Mouse (Mus musculus) liver, embryonic 11.5 days (tissue): ENCODE data around the gene Zfp652. TPM values are rescaled to one million over a fixed set of nuclear protein-coding genes. Genes with fewer than 3 reads are reported as not detected.

Source experiments
- ATAC-seq: fragments of 200-750 bp; cut with Nextera tagmentation; replicated peaks from 2 replicates; pipeline ENCODE4 v1.8.0; 2017; ENCODE audit warnings: moderate number of reproducible peaks, mild to moderate bottlenecking, moderate TSS enrichment, moderate library complexity; ENCODE audit not compliant: low FRiP score
- DNase-seq: peaks from one replicate; pipeline ENCODE4 v3.0.0-alpha.2; 2017; ENCODE audit warnings: low spot score
- H3K27ac ChIP-seq: fragments of 300-500 bp; sonication (generic); 2 replicates; pipeline ENCODE4 v1.5.1; 2014; ENCODE audit warnings: mild to moderate bottlenecking, low read depth, low read length, control low read depth
- H3K27me3 ChIP-seq: fragments of 300-500 bp; sonication (generic); replicated peaks from 2 replicates; pipeline ENCODE4 v1.6.1; 2014; ENCODE audit warnings: low read length, mixed read lengths; ENCODE audit not compliant: control insufficient read depth, insufficient read depth
- H3K36me3 ChIP-seq: fragments of 300-500 bp; sonication (generic); 2 replicates; pipeline ENCODE4 v1.6.1; 2014; ENCODE audit warnings: mild to moderate bottlenecking, low read length, moderate library complexity, mixed read lengths; ENCODE audit not compliant: control insufficient read depth, insufficient read depth
- H3K4me1 ChIP-seq: fragments of 300-500 bp; sonication (generic); replicated peaks from 2 replicates; pipeline ENCODE4 v1.6.1; 2014; ENCODE audit warnings: low read length, mixed read lengths; ENCODE audit not compliant: control insufficient read depth, insufficient read depth
- H3K4me2 ChIP-seq: fragments of 300-500 bp; sonication (generic); 2 replicates; pipeline ENCODE4 v1.6.1; 2014; ENCODE audit warnings: mild to moderate bottlenecking, control low read depth, moderate library complexity
- H3K4me3 ChIP-seq: fragments of 300-500 bp; sonication (generic); 2 replicates; pipeline ENCODE4 v1.5.1; 2014; ENCODE audit warnings: low read depth, low read length, control low read depth
- H3K9ac ChIP-seq: fragments of 300-500 bp; sonication (generic); 2 replicates; pipeline ENCODE4 v1.6.1; 2014; ENCODE audit warnings: low read depth, low read length, control low read depth
- H3K9me3 ChIP-seq: fragments of 300-500 bp; sonication (generic); 2 replicates; pipeline ENCODE4 v1.6.1; 2016; ENCODE audit warnings: low read length, inconsistent platforms, mixed read lengths; ENCODE audit not compliant: control insufficient read depth
- whole genome bisulfite sequencing: fragments of 180-500 bp; shearing (Covaris S2); extraction: QIAGEN DNeasy Blood & Tissue Kit; methylation state at CpG from one replicate; pipeline ENCODE4 v1.1.7; 2014; 5-methylcytosine and 5-hydroxymethylcytosine counted together
- polyA plus RNA-seq: library from polyadenylated mRNA; unstranded; fragments of >200 nt; fragmentation: Nextera tagmentation; extraction: Ambion mirVana; gene quantifications from 2 replicates; pipeline ENCODE4 v1.2.1, GENCODE M21; 2014

Gene Zfp652
- polyA plus RNA-seq, 1 experiment from 2014 or later, result 8.7 TPM

DNA sequence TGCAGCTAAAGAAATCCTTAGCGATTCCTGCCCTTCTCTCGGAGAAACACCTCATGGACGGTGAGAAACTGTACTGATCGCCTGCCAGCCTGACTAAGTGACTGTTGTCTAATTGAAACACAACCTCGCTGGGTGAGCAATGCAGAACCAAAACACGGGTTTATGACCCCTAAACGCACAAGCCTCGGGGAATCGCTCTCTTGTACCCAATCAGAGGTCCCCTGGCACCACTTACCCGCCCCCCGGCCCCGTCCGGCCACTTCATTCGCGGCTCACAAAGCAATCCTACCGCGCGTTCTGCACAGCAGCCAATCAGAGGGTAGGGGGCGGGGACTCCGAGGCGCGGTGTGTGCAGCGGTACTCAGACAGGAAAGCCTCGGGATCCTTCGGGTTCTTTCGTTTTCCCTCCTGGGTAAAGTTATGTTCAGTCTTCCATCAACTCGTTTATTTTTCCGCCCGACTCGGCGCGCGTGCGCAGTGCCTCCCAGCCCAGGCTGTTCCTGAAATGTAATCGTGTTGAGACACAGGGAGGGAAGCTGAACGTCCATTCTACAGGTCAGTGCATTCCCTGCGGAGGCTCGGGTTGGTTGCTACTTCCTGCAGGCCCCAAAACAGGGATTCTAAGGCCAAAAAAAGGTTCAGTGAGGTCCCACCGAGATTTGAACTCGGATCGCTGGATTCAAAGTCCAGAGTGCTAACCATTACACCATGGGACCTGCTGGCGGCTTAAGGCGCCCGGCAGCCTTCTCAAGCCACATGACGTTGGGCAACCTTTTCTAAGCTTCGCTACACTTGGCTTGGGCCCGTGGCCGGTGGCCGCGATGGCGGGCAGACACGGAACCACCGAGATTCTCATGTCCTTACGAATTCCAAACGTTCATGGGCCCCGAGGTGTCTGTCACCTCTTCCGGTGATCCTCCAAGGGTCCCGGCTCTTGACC, 146.3 kb downstream of the Zfp652 start:
- Histone ChIP-seq H3K9me3 (no peaks in the 10 kb centered on the region), H3K4me3 (peak overlapping the region; percentile 73), H3K4me1 (peaks cover 17% of the 10 kb centered on the region), H3K27me3 (no peaks in the 10 kb centered on the region), H3K36me3 (no peaks in the 10 kb centered on the region), H3K9ac (peak overlapping the region; percentile 91), H3K27ac (peak overlapping the region; percentile 99), H3K4me2 (peak overlapping the region; percentile 95)
- ATAC-seq, result peak; percentile 95
- under 1% methylated on average over 58 of the region's 58 CpGs for WGBS
- DNase-seq, result peak; percentile 95

DNA sequence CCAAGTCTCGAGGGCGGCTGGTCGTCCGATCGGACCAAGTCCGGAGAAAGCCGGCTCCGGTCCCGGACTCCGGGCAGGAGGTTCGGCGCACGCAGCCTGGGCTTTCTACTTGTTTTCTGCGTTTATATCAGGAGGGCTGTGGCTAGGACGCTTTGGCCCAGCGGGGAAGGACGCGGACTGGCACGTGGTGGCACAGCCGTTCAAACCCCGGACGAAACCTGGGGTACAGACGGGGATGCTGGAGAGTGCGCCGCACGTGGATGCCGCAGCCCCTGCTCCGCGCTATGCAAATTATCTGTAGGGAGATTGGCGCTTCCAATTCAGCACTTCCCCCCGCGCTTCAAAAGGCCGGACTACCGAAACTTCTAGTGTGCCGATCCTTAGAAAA, 147.0 kb downstream of the Zfp652 start:
- Histone ChIP-seq H3K4me3 (peak overlapping the region; percentile 73), H3K9me3 (no peaks in the 10 kb centered on the region), H3K27ac (peak overlapping the region; percentile 99), H3K4me1 (peaks cover 17% of the 10 kb centered on the region), H3K4me2 (peak overlapping the region; percentile 95), H3K27me3 (no peaks in the 10 kb centered on the region), H3K9ac (peak overlapping the region; percentile 91), H3K36me3 (no peaks in the 10 kb centered on the region)
- WGBS, result under 1% methylated on average over 35 of the region's 35 CpGs
- DNase-seq (peak; percentile 83), ATAC-seq (peak; percentile 61)

DNA sequence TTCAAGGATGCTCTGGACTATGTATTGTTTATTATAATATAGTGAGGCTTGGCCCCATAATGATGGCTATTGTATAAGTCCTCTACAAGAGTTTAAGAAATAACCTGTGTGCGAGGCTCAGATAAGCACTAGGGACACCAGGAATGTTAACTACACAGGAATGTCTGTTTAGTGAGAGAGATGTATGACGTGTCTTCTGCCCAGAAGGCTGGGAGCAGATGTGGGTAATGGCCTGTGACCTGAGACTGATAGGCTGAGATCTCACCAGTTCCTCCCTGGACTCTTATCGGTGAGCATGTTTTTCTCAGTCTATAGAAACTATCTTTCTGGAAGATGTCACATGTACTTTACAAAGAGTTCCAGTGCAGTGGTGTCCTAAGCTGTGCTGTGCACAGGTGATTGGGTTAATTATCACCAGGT, 147.6 kb downstream of the Zfp652 start:
- H3K27me3 ChIP-seq, result no peaks in the 10 kb centered on the region
- no peaks in the 10 kb centered on the region for H3K36me3 ChIP-seq
- peak overlapping the region; percentile 91 for H3K9ac ChIP-seq
- WGBS, result 12% methylated on average over 3 of the region's 3 CpGs
- H3K4me3 ChIP-seq, result peak overlapping the region; percentile 73
- peak overlapping the region; percentile 99 for H3K27ac ChIP-seq
- H3K9me3 ChIP-seq, result no peaks in the 10 kb centered on the region
- H3K4me1 ChIP-seq, result peaks cover 17% of the 10 kb centered on the region
- ATAC-seq (peak; percentile 64), DNase-seq (no peak)
- peak overlapping the region; percentile 95 for H3K4me2 ChIP-seq

DNA sequence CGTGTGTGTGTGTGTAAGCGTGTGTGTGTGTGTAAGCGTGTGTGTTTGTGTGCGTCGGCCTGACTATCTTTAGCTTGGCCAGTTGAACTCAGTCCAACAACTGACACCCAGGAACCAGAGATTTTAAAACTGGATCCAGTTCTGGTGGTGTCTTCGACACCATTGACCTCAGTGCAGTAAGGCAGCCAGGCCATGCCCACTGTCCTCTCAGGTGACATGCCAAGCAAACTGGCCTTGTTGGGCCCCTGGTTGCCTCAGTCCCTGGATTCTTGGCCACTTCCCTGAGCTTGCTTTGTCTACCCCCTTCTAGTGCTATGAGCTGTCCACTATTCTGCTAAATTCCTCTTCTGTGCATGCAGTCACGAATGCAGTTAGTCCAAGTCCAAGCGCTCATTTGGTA, 148.9 kb downstream of the Zfp652 start:
- WGBS, result 90% methylated on average over 8 of the region's 8 CpGs
- Histone ChIP-seq H3K27me3 (no peaks in the 10 kb centered on the region), H3K9me3 (no peaks in the 10 kb centered on the region), H3K9ac (no peak overlapping the region), H3K4me2 (0 out of 2 replicates have a peak overlapping the region, but pooled peaks have one; percentile 6), H3K36me3 (no peaks in the 10 kb centered on the region), H3K4me3 (no peak overlapping the region), H3K4me1 (peaks cover 17% of the 10 kb centered on the region), H3K27ac (peak overlapping the region; percentile 49; the same call in 1 of the 2 replicates)
- ATAC-seq (no peak), DNase-seq (no peak)

DNA sequence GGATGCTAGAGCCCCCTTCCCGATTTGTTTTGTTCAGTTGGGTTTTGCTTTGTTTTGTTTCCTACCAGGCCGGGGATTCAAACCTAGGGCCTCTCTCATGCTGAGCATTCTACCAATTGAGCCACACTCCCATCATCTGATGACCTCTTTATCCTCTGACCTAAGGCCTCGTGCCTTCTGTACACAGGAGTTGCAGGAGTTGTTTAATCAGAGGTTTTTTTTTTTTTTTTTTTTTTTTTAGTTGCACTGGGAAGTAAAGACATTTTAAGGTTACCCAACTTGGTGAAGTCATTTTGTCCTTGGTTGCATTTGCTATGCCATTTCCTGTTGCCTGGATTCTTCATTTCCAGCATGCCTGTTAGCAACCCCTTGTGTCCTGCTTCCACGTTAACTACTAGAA, 157.0 kb downstream of the Zfp652 start:
- Histone ChIP-seq H3K9me3 (no peaks in the 10 kb centered on the region), H3K27me3 (no peaks in the 10 kb centered on the region; the same call in 1 of the 2 replicates), H3K27ac (no peak overlapping the region), H3K4me3 (no peak overlapping the region), H3K4me1 (peaks cover 8% of the 10 kb centered on the region), H3K9ac (no peak overlapping the region), H3K4me2 (no peak overlapping the region), H3K36me3 (no peaks in the 10 kb centered on the region)
- 72% methylated on average over 4 of the region's 4 CpGs for WGBS
- ATAC-seq, result no peak
- DNase-seq, result no peak

DNA sequence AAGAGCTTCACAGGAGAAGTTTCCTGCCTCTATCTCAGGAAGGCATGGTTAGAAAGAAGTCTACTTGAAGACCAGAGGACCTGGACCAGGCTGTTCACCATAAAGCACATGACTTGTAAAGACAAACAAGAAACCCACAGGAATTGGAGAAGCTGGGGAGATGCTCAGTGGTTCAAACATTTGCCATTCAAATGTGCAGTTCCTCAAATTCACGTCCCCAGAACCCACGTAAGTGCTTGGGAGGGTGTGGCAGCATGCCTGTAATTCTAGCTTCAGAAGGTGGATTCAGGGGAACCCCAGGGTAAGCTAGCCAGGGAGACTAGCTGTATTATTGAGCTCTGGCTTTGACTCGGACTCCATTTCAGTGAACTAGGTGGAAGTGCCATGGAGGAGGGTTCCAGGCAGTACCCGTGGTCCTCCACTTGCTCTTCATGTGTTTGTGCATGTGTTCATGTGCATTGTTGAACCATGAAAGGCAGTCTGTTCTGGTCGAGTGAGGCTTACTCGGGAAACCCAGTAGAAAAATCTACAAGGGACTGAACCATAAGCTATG, 157.5 kb downstream of the Zfp652 start:
- ATAC-seq, result no peak
- no peak overlapping the region for H3K4me3 ChIP-seq
- no peaks in the 10 kb centered on the region for H3K9me3 ChIP-seq
- peaks cover 8% of the 10 kb centered on the region for H3K4me1 ChIP-seq
- H3K36me3 ChIP-seq, result no peaks in the 10 kb centered on the region
- DNase-seq, result no peak
- no peak overlapping the region for H3K4me2 ChIP-seq
- no peak overlapping the region for H3K9ac ChIP-seq
- H3K27ac ChIP-seq, result no peak overlapping the region
- WGBS, result 67% methylated on average over 6 of the region's 6 CpGs
- no peaks in the 10 kb centered on the region; the same call in 1 of the 2 replicates for H3K27me3 ChIP-seq

DNA sequence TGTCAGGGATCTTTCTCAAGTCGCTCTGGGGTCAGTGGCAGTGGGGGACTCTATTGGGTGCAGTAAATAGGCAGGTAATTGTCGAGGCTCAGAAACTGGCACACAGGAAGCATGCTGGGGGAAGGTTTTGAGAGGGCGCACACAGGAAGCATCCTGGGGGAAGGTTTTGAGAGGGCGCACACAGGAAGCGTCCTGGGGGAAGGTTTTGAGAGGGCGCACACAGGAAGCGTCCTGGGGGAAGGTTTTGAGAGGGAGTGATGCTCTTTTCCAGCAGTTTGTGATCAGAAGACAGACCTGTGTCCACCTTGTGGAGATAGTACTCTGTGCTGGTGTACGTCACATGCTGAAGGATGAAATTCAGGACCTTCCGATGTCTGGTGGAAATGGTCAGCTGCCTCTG, 163.3 kb downstream of the Zfp652 start:
- no peak for ATAC-seq

DNA sequence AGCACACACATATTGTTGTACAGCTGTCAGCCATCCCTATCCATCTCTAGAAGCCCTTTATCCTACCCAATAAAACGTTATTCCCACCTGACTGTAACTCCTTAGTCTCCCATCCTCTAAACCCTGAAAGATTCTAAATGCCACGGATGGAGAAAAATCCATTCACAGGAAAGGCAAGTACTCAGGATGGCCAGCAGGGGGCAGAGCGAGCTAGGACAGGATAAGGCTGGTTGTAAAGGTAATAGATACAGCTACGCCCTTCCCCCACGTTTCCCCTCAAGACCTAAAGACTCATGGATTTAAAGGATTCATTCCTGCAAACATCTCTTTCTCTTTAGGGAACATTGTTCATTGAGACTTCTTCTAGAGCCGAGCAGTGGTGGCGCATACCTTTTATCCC, 163.8 kb downstream of the Zfp652 start:
- Histone ChIP-seq H3K9me3 (no peaks in the 10 kb centered on the region), H3K27ac (no peak overlapping the region), H3K4me1 (no peaks in the 10 kb centered on the region), H3K27me3 (no peaks in the 10 kb centered on the region), H3K9ac (no peak overlapping the region), H3K4me2 (peak overlapping the region; percentile 39), H3K4me3 (no peak overlapping the region), H3K36me3 (no peaks in the 10 kb centered on the region)
- ATAC-seq, result no peak
- peak; percentile 58 for DNase-seq
- 20% methylated on average over 7 of the region's 7 CpGs for WGBS

More for the DNA sequence above, 163.3 kb downstream of the Zfp652 start:
- Histone ChIP-seq H3K9me3 (no peaks in the 10 kb centered on the region), H3K36me3 (no peaks in the 10 kb centered on the region), H3K27me3 (no peaks in the 10 kb centered on the region; the same call in 1 of the 2 replicates), H3K4me2 (peak overlapping the region; percentile 39), H3K4me1 (no peaks in the 10 kb centered on the region), H3K9ac (no peak overlapping the region), H3K27ac (no peak overlapping the region), H3K4me3 (no peak overlapping the region)
- WGBS, result 23% methylated on average over 9 of the region's 9 CpGs
- no peak for DNase-seq
